Mouse (Mus musculus): ENCODE data around the gene Fgfr2.

DNA sequence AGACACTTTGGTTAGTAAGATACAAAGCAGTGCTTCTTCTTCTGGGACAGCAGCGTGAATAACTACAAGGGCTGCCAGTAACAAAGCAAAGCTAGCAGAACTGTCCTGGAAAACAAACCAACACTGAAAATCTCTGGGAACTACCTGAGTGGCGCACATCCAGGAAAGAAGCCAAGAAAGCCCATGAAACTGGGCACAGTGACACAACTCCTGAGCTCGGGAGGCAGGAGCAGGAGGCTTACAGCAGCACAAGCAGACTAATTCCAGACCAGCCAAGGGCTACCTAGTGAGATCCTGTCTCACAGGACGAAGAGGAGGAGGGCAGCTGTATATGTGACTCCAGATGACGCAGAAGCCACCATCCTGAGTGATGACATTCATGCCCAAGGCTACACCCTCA is 676.3 kb downstream of the Fgfr2 start:
- TF ChIP-seq MAFK (IDR thresholded peaks at IDR 0.05; ENCODE audit: insufficient read depth, low read depth, low read length): no peak
- TF ChIP-seq ZNF384 (IDR thresholded peaks at IDR 0.05; ENCODE audit: low read depth, low read length): no peak
- no peak for TF ChIP-seq CHD2 (IDR thresholded peaks at IDR 0.05; ENCODE audit: low read depth, low read length)
